Mouse (Mus musculus): ENCODE measurements at regions not wholly inside any gene's neighbourhood (a gene's known extent, or its start where the extent isn't known, plus 50 kb on each side); places are given as distances from the start of the nearest gene placed in this dataset.

DNA sequence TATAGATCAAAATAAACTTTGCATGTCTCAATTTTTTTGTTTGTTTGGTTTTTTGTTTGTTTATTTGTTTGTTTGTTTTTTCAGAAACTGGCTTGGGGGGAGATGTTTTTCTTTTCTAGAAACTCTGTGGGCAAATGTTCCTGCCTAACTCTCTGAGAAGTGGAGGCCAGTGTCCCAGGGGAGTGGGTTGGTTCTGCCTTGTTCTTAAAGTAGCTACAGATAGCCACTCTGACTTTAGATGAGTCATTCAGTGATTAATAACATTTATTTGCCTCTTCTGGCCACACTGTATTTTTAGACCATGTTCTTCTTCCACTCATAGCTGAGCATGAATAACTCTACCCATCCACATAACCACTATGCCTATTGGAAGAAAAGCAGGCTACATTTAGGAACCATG lies 405.6 kb upstream of the Adamts16 start:
- no peak for DNase-seq (ENCODE audit: low spot score in 2 of 2)

- no peak for DNase-seq (ENCODE audit: low spot score in 2 of 2)
Measured at GRCm38 (mm10) chr13:71245326-71245725, 403.7 kb upstream of the Adamts16 start.

DNA sequence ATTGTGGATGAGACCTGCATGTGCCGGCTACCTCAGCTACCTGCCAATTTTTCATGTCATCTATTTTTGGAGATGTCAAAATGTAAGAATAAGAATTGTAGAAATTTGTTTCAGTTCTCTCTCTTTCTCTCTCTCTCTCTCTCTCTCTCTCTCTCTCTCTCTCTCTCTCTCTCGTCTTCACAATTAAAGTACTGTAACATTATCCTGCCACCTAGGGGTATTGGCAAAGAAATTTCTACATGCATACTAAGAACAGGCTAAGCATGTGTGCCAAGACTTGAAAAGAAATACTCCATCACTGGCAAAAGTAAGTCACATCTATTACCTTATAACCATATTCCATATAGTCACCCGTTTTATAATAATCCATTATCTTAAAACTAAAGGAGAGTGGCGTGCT lies 398.2 kb upstream of the Adamts16 start:
- DNase-seq (ENCODE audit: low spot score in 2 of 2) = no peak

DNA sequence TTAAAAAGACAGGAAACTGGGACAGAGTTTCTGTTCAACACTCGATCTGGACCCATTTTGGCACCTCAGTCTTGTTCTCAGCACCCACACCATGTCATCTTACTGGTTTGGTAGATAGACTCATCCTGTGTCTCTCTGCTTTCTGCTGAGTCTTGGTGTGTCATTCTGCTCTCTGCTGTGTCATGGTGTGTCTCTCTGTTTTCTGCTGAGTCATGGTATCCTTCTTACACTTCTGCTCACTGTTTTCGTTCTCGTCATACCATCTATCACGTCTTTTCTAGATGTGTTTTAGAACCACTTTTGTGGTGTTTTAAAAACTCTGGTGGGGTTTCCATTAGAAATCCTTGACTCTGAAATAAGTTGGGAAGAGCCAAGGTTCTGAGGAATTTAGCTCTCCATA lies 393.7 kb upstream of the Adamts16 start:
- no peak for DNase-seq (ENCODE audit: low spot score in 2 of 2)

- peak in 1 of 2 experiments; percentile 35 for DNase-seq (ENCODE audit: low spot score in 2 of 2)
Measured at GRCm38 (mm10) chr13:71231182-71231581, 389.6 kb upstream of the Adamts16 start.

- DNase-seq (ENCODE audit: low spot score in 2 of 2) = no peak
Measured at GRCm38 (mm10) chr13:71214776-71215175, 373.2 kb upstream of the Adamts16 start.

GRCm38 (mm10) chr13:71211363-71211762 lies 369.8 kb upstream of the Adamts16 start:
- no peak for DNase-seq (ENCODE audit: low spot score in 2 of 2)

- no peak for DNase-seq (ENCODE audit: low spot score in 2 of 2)
Measured at GRCm38 (mm10) chr13:71210658-71211251, 369.1 kb upstream of the Adamts16 start.

DNA sequence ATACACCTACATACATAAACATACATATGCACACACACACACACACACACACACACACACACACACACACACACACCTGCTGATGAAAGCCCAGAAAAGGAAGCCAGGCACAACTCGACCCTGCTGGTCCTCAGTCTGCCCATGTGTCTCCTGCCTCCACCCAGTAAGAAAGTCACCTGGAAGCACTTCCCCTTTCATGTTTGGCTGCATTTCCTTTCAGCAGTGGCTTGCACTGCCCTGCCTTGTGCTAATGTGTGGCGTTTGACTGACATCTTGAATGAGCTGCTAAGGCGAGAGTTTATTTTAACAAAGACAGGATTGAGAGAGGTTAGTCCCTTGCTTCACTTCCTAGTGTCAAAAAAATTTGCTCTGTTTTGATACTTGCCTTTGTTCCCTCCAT lies 364.1 kb upstream of the Adamts16 start:
- no peak for DNase-seq (ENCODE audit: low spot score in 2 of 2)

- no peak for DNase-seq (ENCODE audit: low spot score in 2 of 2)
Measured at GRCm38 (mm10) chr13:71200656-71201055, 359.0 kb upstream of the Adamts16 start.

GRCm38 (mm10) chr13:71195675-71196074 lies 354.1 kb upstream of the Adamts16 start:
- DNase-seq (ENCODE audit: low spot score in 2 of 2) = no peak

GRCm38 (mm10) chr13:71184500-71184899 lies 342.9 kb upstream of the Adamts16 start:
- DNase-seq (ENCODE audit: low spot score in 2 of 2) = no peak

DNA sequence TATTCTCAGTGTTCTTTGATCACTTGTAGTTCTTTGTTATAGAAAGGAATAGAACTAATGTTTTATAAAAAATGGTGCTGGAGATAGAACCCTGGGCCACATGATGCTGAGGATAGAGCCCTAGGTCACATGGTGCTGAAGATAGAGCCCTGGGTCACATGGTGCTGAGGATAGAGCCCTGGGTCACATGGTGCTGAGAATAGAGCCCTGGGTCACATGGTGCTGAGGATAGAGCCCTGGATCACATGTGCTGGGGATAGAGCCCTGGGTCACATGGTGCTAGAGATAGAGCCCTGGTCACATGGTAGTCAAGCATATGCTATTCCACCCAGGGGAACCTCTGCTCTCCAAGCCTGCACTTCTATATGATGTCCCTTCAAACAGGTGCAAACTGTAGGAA lies 337.5 kb upstream of the Adamts16 start:
- DNase-seq (ENCODE audit: low spot score in 2 of 2) = no peak

GRCm38 (mm10) chr13:71174335-71174734 lies 332.7 kb upstream of the Adamts16 start:
- DNase-seq (ENCODE audit: low spot score in 2 of 2) = no peak

DNA sequence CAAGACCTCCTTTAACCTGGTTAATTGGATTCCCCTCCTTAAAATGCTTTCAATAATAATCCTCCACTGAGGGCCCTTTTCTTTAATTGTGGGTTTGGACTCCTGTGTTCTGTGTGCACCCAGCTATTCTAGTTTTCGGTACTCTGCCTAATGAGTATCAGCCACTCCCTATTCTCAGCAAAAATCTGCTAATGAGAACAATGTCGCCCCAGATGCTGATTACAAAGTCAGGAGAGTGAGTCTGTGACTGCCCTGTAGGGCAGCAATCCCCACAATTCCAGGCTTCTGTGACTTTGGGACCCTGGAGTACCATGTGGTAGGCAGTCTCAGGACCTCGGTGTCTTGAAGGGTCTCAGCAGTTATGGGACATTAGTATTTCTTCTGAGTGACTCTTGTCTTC lies 324.6 kb upstream of the Adamts16 start:
- DNase-seq (ENCODE audit: low spot score in 2 of 2) = no peak

GRCm38 (mm10) chr13:71165096-71165920 lies 323.7 kb upstream of the Adamts16 start:
- DNase-seq (ENCODE audit: low spot score in 2 of 2) = no peak

DNA sequence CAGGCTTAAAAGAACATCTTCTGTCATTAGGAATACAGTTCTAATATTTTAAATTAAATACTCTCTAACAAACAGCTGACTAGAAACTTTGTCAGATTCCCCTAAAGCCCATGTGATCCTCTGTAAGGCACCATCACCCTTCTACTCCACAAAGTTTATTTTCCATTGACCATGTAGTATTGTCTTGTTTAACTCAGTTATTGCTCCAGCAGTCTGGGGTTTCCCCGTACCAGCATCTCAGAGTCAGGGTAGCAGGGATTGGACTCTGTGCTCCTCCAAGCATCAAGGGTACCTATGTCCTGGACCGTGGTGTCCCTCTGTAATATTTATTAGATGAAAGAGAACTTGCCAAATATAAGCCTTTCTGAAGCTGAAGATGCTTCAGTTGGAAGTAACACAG lies 322.4 kb upstream of the Adamts16 start:
- DNase-seq (ENCODE audit: low spot score in 2 of 2) = no peak

DNA sequence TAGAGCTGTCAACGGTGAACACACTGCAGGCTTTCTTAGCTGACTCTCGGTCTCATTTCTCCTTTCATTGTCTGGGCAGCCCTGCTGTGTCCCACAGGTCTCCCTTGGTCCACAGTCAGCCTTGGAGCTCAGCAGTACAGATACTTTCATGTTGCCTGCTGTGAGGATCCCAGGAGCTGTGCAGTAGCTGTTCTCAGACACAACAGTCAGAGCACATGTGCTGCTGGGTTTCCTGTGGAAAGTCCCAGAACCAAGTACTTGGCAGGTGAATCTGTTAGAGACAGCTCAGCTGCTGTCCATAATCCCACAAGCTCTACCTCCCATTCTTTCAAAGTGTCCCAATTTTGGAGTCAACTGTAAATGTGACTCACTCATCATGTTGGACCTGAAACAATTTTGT lies 321.3 kb upstream of the Adamts16 start:
- DNase-seq (ENCODE audit: low spot score in 2 of 2) = no peak

- DNase-seq (ENCODE audit: low spot score in 2 of 2) = no peak
Measured at GRCm38 (mm10) chr13:71158300-71158860, 316.8 kb upstream of the Adamts16 start.

- DNase-seq (ENCODE audit: low spot score in 2 of 2) = peak in 1 of 2 experiments; percentile 32
Measured at GRCm38 (mm10) chr13:71157656-71158299, 316.2 kb upstream of the Adamts16 start.

DNA sequence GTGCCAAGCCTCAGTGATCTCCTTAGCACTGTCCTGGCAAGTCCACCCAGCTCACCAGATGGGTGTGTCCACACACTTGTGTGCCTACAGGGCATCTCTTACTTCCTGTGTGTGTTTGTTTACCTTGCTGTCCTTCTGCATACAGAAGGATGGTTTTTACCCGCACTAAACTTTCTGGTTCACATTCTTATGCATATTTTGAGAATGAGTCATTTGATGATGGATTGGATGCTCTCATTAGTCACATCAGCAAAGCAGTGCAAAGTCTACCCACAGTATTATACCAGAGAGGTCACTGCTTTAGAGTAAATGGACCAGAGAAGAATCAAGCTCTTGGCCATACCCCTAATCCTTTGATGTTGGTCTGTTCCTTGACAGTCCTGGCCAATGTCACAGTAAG lies 308.5 kb upstream of the Adamts16 start:
- DNase-seq (ENCODE audit: low spot score in 2 of 2) = no peak

DNA sequence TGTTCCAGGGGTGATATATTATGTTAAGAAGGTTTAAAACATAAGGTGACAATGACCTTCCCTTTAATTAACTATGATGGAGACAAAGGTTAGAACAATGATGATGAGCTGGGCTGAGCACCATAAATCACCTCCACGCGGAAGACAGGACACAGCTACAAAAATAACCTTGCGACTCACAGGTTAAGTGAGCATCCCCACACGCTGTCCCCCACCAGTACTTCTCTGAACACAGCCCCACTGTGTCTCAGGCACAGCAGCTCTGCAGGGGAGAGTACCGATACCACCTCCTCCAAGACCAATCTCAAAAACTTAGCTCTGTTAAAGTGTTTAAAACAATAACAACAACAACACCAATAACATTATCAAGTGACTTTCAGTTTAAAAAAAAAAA lies 307.7 kb upstream of the Adamts16 start:
- DNase-seq (ENCODE audit: low spot score in 2 of 2) = no peak
